Mouse (Mus musculus): ENCODE results near the gene Gm10490. TPM values are rescaled to one million over a fixed set of nuclear protein-coding genes. Genes with fewer than 3 reads are reported as not detected.
"Not testable (repeated sequence)": the region's sequence is repeated elsewhere in the genome, so short reads cannot be mapped to it uniquely, and the experiment has no call there.

The Gm10490 gene
- polyA plus RNA-seq, 1 experiment from 2014 or later: not detected

DNA sequence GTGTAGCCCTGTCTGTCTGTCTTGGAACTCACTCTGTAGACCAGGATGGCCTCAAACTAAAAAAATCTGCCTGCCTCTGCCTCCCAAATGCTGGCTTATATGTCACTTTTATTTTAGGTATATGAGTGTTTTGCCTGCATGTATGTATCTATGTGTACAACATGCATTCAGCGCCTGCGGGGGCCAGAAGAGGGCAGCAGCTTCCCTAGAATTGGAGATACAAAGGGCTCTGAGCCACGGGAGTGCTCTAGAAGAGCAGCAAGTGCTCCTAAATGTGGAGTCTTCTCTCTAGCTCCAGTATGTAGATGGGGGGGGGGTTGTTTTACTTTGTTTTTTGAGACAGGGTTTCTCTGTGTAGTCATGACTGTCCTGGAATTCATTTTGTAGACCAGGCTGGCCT is 6.3 kb downstream of the Gm10490 start:
- not testable (repeated sequence) for H3K4me2 ChIP-seq; H3K36me3 ChIP-seq (ENCODE audit: control insufficient read depth, insufficient read depth, low read length); H3K4me1 ChIP-seq (ENCODE audit: control insufficient read depth, insufficient read depth, low read length); ATAC-seq (ENCODE audit: low FRiP score); DNase-seq (ENCODE audit: low spot score, missing footprints); H3K4me3 ChIP-seq (ENCODE audit: low read depth, low read length); H3K9ac ChIP-seq (ENCODE audit: low read length); H3K9me3 ChIP-seq (ENCODE audit: control insufficient read depth, low read length); H3K27ac ChIP-seq (ENCODE audit: low read depth, low read length); H3K27me3 ChIP-seq (ENCODE audit: control insufficient read depth, insufficient read depth, low read length)
- 35% methylated on average over 3 of the region's 3 CpGs for WGBS

DNA sequence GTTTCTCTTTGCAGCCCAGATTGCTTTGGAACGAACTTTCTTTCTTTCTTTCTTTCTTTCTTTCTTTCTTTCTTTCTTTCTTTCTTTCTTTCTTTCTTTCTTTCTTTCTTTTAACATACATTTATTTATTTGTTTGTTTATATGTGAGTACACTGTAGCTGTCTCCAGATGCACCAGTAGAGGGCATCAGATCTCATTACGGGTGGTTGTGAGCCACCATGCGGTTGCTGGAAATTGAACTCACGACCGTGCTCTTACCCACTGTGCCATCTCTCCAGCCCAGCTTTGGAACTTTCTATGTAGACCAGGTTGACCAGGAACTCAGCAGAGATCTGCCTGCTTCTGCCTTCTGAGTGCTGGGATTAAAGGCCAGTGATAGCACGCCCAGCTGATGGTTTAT is 8.6 kb downstream of the Gm10490 start:
- not testable (repeated sequence) for H3K9ac ChIP-seq (ENCODE audit: low read length); DNase-seq (ENCODE audit: low spot score, missing footprints); H3K4me3 ChIP-seq (ENCODE audit: low read depth, low read length); H3K4me1 ChIP-seq (ENCODE audit: control insufficient read depth, insufficient read depth, low read length); H3K36me3 ChIP-seq (ENCODE audit: control insufficient read depth, insufficient read depth, low read length); ATAC-seq (ENCODE audit: low FRiP score); H3K4me2 ChIP-seq; H3K27ac ChIP-seq (ENCODE audit: low read depth, low read length); H3K9me3 ChIP-seq (ENCODE audit: control insufficient read depth, low read length)
- WGBS: 79% methylated on average over 6 of the region's 6 CpGs
- H3K27me3 ChIP-seq (ENCODE audit: control insufficient read depth, insufficient read depth, low read length): peaks cover 17% of the 10 kb centered on the region; the same call in 1 of the 2 replicates

- Histone ChIP-seq H3K27ac (ENCODE audit: low read depth, low read length) (peak within 1 kb of the TSS; percentile 48; the same call in 1 of the 2 replicates), H3K9me3 (ENCODE audit: control insufficient read depth, low read length) (no peaks in the 10 kb centered on the region), H3K27me3 (ENCODE audit: control insufficient read depth, insufficient read depth, low read length) (peaks cover 24% of the 10 kb centered on the region), H3K36me3 (ENCODE audit: control insufficient read depth, insufficient read depth, low read length) (no peaks in the 10 kb centered on the region), H3K4me1 (ENCODE audit: control insufficient read depth, insufficient read depth, low read length) (peaks cover 9% of the 10 kb centered on the region), H3K9ac (ENCODE audit: low read length) (peak within 1 kb of the TSS; percentile 17; the same call in 1 of the 2 replicates), H3K4me2 (peak within 1 kb of the TSS; percentile 48), H3K4me3 (ENCODE audit: low read depth, low read length) (peak within 1 kb of the TSS; percentile 26)
- peak; percentile 85 for ATAC-seq (ENCODE audit: low FRiP score)
- peak; percentile 86 for DNase-seq (ENCODE audit: low spot score, missing footprints)
- whole genome bisulfite sequencing: 12% methylated on average over 32 of the region's 40 CpGs
These were observed 10.4 kb downstream of the Gm10490 start, which contains the start of gene Pcsk1n for GRCm38 (mm10) chrX:7919601-7920383. TSS of gene Pcsk1n (plus strand) at chrX:7919822.

GRCm38 (mm10) chrX:7922032-7922431 is 12.7 kb downstream of the Gm10490 start:
- no peak overlapping the region for H3K27ac ChIP-seq (ENCODE audit: low read depth, low read length)
- WGBS: 12% methylated on average over 42 of the region's 48 CpGs

DNA sequence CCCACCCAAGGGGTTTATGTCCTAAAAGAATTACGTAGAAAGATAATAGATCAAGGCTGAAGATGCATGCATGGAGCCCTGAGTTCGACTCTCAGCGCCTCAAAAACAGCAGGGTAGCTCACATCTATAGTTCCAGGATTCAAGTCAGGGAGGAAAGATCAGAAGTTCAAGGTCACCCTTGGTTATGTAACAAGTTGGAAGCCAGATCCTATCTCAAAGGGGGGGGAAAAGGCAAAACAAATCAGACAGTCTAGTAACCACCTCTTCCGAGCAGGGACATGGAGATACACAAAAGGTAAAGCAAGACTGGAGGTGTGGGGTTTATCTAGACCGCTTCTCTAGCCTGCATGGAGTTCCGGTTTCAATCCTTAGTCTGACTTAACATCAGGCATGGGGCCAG is 16.9 kb downstream of the Gm10490 start:
- H3K9ac ChIP-seq (ENCODE audit: low read length): no peak overlapping the region
- 0 out of 2 replicates have a peak, but pooled peaks cover under 1% of the 10 kb centered on the region for H3K36me3 ChIP-seq (ENCODE audit: control insufficient read depth, insufficient read depth, low read length)
- no peak overlapping the region for H3K4me3 ChIP-seq (ENCODE audit: low read depth, low read length)
- H3K9me3 ChIP-seq (ENCODE audit: control insufficient read depth, low read length): no peaks in the 10 kb centered on the region
- WGBS: 70% methylated on average over 6 of the region's 6 CpGs
- ATAC-seq (ENCODE audit: low FRiP score) (no peak), DNase-seq (ENCODE audit: low spot score, missing footprints) (no peak)
- peaks cover 6% of the 10 kb centered on the region for H3K4me1 ChIP-seq (ENCODE audit: control insufficient read depth, insufficient read depth, low read length)
- peaks cover 26% of the 10 kb centered on the region for H3K27me3 ChIP-seq (ENCODE audit: control insufficient read depth, insufficient read depth, low read length)
- no peak overlapping the region for H3K4me2 ChIP-seq
- H3K27ac ChIP-seq (ENCODE audit: low read depth, low read length): no peak overlapping the region

More at GRCm38 (mm10) chrX:7922032-7922431, 12.7 kb downstream of the Gm10490 start:
- H3K36me3 ChIP-seq (ENCODE audit: control insufficient read depth, insufficient read depth, low read length): no peaks in the 10 kb centered on the region
- H3K9ac ChIP-seq (ENCODE audit: low read length): peak overlapping the region; percentile 54
- DNase-seq (ENCODE audit: low spot score, missing footprints) (no peak), ATAC-seq (ENCODE audit: low FRiP score) (peak; percentile 41)
- H3K4me1 ChIP-seq (ENCODE audit: control insufficient read depth, insufficient read depth, low read length): peaks cover 9% of the 10 kb centered on the region
- H3K4me2 ChIP-seq: peak overlapping the region; percentile 52
- H3K4me3 ChIP-seq (ENCODE audit: low read depth, low read length): peak overlapping the region; percentile 30
- H3K27me3 ChIP-seq (ENCODE audit: control insufficient read depth, insufficient read depth, low read length): peaks cover 28% of the 10 kb centered on the region
- H3K9me3 ChIP-seq (ENCODE audit: control insufficient read depth, low read length): no peaks in the 10 kb centered on the region

DNA sequence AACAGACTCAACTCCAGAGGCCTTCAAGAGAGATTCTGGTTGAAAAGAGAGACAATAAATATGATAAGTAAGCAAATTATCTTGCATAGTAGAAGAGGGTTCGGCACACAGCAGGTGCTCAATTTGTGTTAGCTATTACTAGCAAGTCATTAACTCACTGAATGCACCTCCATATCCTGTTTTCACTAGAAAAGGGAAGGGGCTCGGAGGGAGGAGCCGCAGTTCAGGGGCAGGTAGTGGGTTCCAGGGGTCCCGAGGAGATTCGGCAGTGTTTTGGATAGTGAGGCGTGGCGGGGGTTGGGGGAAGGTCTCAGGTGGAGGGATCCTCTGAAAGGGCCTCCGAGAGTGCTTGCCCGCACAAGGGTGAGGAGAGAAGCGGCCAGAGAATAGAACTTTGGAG is 17.8 kb downstream of the Gm10490 start:
- ATAC-seq (ENCODE audit: low FRiP score): no peak

GRCm38 (mm10) chrX:7928270-7928790 is 19.0 kb downstream of the Gm10490 start, which contains the start of gene Eras:
TSS of gene Eras (minus strand) at chrX:7928607.
- WGBS: 11% methylated on average over 18 of the region's 19 CpGs
- no peaks in the 10 kb centered on the region for H3K9me3 ChIP-seq (ENCODE audit: control insufficient read depth, low read length)
- 0 out of 2 replicates have a peak, but pooled peaks cover 4% of the 10 kb centered on the region for H3K36me3 ChIP-seq (ENCODE audit: control insufficient read depth, insufficient read depth, low read length)
- no peak within 1 kb of the TSS for H3K27ac ChIP-seq (ENCODE audit: low read depth, low read length)
- ATAC-seq (ENCODE audit: low FRiP score) (no peak), DNase-seq (ENCODE audit: low spot score, missing footprints) (no peak)
- no peak within 1 kb of the TSS for H3K4me3 ChIP-seq (ENCODE audit: low read depth, low read length)
- peaks cover 9% of the 10 kb centered on the region for H3K27me3 ChIP-seq (ENCODE audit: control insufficient read depth, insufficient read depth, low read length)
- no peaks in the 10 kb centered on the region for H3K4me1 ChIP-seq (ENCODE audit: control insufficient read depth, insufficient read depth, low read length)
- no peak within 1 kb of the TSS for H3K9ac ChIP-seq (ENCODE audit: low read length)
- no peak within 1 kb of the TSS for H3K4me2 ChIP-seq

More for the DNA sequence above, 17.8 kb downstream of the Gm10490 start:
- WGBS: 22% methylated on average over 10 of the region's 10 CpGs
- H3K4me1 ChIP-seq (ENCODE audit: control insufficient read depth, insufficient read depth, low read length): peaks cover 6% of the 10 kb centered on the region
- no peaks in the 10 kb centered on the region for H3K9me3 ChIP-seq (ENCODE audit: control insufficient read depth, low read length)
- no peak overlapping the region for H3K4me3 ChIP-seq (ENCODE audit: low read depth, low read length)
- H3K27ac ChIP-seq (ENCODE audit: low read depth, low read length): no peak overlapping the region
- no peak overlapping the region for H3K4me2 ChIP-seq
- peaks cover 19% of the 10 kb centered on the region for H3K27me3 ChIP-seq (ENCODE audit: control insufficient read depth, insufficient read depth, low read length)
- H3K9ac ChIP-seq (ENCODE audit: low read length): no peak overlapping the region
- DNase-seq (ENCODE audit: low spot score, missing footprints): no peak
- 0 out of 2 replicates have a peak, but pooled peaks cover 4% of the 10 kb centered on the region for H3K36me3 ChIP-seq (ENCODE audit: control insufficient read depth, insufficient read depth, low read length)

- Histone ChIP-seq H3K9me3 (ENCODE audit: control insufficient read depth, low read length) (no peaks in the 10 kb centered on the region), H3K4me3 (ENCODE audit: low read depth, low read length) (no peak overlapping the region), H3K27me3 (ENCODE audit: control insufficient read depth, insufficient read depth, low read length) (no peaks in the 10 kb centered on the region), H3K4me1 (ENCODE audit: control insufficient read depth, insufficient read depth, low read length) (no peaks in the 10 kb centered on the region), H3K4me2 (no peak overlapping the region), H3K9ac (ENCODE audit: low read length) (no peak overlapping the region), H3K36me3 (ENCODE audit: control insufficient read depth, insufficient read depth, low read length) (0 out of 2 replicates have a peak, but pooled peaks cover 2% of the 10 kb centered on the region), H3K27ac (ENCODE audit: low read depth, low read length) (no peak overlapping the region)
- no peak for DNase-seq (ENCODE audit: low spot score, missing footprints)
- no peak for ATAC-seq (ENCODE audit: low FRiP score)
- 44% methylated on average over 11 of the region's 11 CpGs for WGBS
These were observed 27.5 kb downstream of the Gm10490 start for GRCm38 (mm10) chrX:7936874-7937273.

DNA sequence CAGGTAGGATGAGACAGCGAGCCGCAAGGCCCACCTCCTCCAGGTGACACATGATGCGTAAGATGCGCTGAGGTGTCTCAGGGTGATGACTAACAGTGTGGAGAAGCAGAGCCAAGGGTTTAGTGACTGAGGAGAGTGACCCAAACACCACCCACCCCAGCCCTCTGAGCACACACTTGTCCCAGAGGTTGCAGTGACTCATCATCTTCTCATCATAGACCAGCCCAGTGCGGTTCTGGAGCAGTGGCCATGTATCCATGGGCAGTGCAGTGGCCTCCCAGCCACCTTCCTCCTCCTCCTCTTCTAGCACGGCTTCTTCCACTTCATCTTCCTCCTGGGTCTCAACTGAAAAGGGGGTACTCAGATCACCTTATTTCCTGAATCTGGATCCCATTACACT is 28.3 kb downstream of the Gm10490 start:
- Histone ChIP-seq H3K9me3 (ENCODE audit: control insufficient read depth, low read length) (no peaks in the 10 kb centered on the region), H3K27ac (ENCODE audit: low read depth, low read length) (no peak overlapping the region), H3K9ac (ENCODE audit: low read length) (no peak overlapping the region), H3K4me2 (no peak overlapping the region), H3K4me1 (ENCODE audit: control insufficient read depth, insufficient read depth, low read length) (no peaks in the 10 kb centered on the region), H3K4me3 (ENCODE audit: low read depth, low read length) (no peak overlapping the region), H3K36me3 (ENCODE audit: control insufficient read depth, insufficient read depth, low read length) (0 out of 2 replicates have a peak, but pooled peaks cover 2% of the 10 kb centered on the region), H3K27me3 (ENCODE audit: control insufficient read depth, insufficient read depth, low read length) (no peaks in the 10 kb centered on the region)
- 95% methylated on average over 6 of the region's 6 CpGs for WGBS
- ATAC-seq (ENCODE audit: low FRiP score) (no peak), DNase-seq (ENCODE audit: low spot score, missing footprints) (no peak)

Data from midbrain, embryonic 11.5 days (tissue).